8 mouse cellular contexts compared by ENCODE assay signal in the genomic region with DNA sequence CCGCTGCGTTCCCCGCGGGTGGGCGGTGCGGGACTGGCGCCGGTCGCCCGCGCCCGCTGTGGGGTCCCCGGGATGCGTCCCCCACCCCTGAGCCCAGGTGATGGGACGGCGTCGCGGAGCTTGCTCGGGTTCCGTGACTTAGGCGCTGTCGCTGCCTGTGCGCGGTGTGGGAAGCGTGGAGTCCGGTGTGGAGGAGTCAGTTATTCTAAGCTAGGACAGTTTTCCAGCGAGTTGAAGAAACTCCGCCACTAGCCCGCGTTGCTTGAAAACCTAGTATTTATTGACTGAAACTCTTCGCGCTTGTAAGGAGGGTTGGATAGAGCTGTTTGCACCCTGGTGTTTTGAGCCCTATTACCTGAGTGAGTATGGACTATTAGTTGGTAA. TPM values are rescaled to one million over a fixed set of nuclear protein-coding genes. Genes with fewer than 3 reads are reported as not detected.
DNase-seq lines count a peak whose midpoint lies in the region; ATAC-seq and TF ChIP-seq lines count a peak whose summit lies in the region.

No protein-coding gene starts in this region.

- 0 out of 2 replicates have a peak, but pooled peaks cover 4% of the 10 kb centered on the region for H3K36me3 ChIP-seq in heart, embryonic 10.5 days
- H3K36me3 ChIP-seq in hindbrain, embryonic 15.5 days: no peaks in the 10 kb centered on the region
- H3K36me3 ChIP-seq in midbrain, postnatal 0 days (ENCODE audit: insufficient read depth, low read length): no peaks in the 10 kb centered on the region

- no peaks in the 10 kb centered on the region for H3K9me3 ChIP-seq in heart, embryonic 10.5 days
- no peaks in the 10 kb centered on the region for H3K9me3 ChIP-seq in hindbrain, embryonic 15.5 days
- H3K9me3 ChIP-seq in midbrain, postnatal 0 days (ENCODE audit: low read length): no peaks in the 10 kb centered on the region

- TF ChIP-seq CTCF in midbrain, postnatal 0 days (IDR thresholded peaks at IDR 0.05): no peak

- WGBS in heart, embryonic 10.5 days: 0% methylated on average over 27 of the region's 32 CpGs
- WGBS in hindbrain, embryonic 15.5 days: under 1% methylated on average over 32 of the region's 32 CpGs
- WGBS in midbrain, postnatal 0 days: under 1% methylated on average over 29 of the region's 32 CpGs

- peak overlapping the region; percentile 94 for H3K4me2 ChIP-seq in hindbrain, embryonic 15.5 days
- H3K4me2 ChIP-seq in midbrain, postnatal 0 days (ENCODE audit: low read depth, low read length, poor library complexity, severe bottlenecking): peak overlapping the region; percentile 92

- peaks cover 18% of the 10 kb centered on the region for H3K4me1 ChIP-seq in heart, embryonic 10.5 days
- H3K4me1 ChIP-seq in hindbrain, embryonic 15.5 days (replicated peaks): peaks cover 37% of the 10 kb centered on the region
- H3K4me1 ChIP-seq in midbrain, postnatal 0 days (ENCODE audit: insufficient read depth, low read length): no peaks in the 10 kb centered on the region

- peak overlapping the region; percentile 92 for H3K4me3 ChIP-seq in heart, embryonic 10.5 days
- peak overlapping the region; percentile 68 for H3K4me3 ChIP-seq in hindbrain, embryonic 15.5 days
- H3K4me3 ChIP-seq in midbrain, postnatal 0 days (ENCODE audit: low read depth, low read length): peak overlapping the region; percentile 93

- H3K27me3 ChIP-seq in heart, embryonic 10.5 days (ENCODE audit: insufficient read depth, poor library complexity, severe bottlenecking): no peaks in the 10 kb centered on the region
- no peaks in the 10 kb centered on the region for H3K27me3 ChIP-seq in hindbrain, embryonic 15.5 days
- H3K27me3 ChIP-seq in midbrain, postnatal 0 days (ENCODE audit: insufficient read depth, low read length): no peaks in the 10 kb centered on the region

- DNase-seq in heart, embryonic 10.5 days (ENCODE audit: low spot score): no peak
- no peak for DNase-seq in heart, adult 9 months (ENCODE audit: low spot score in 2 of 2)
- DNase-seq in urinary bladder, postnatal 10 days (ENCODE audit: low spot score): peak; percentile 18
- no peak for DNase-seq in urinary bladder, postnatal 36 days (ENCODE audit: low spot score in 2 of 2)
- peak; percentile 49 for DNase-seq in midbrain, postnatal 0 days (ENCODE audit: low spot score)
- DNase-seq in adrenal gland, postnatal 25 days: no peak
- DNase-seq in kidney, postnatal 36 days: no peak

- peak overlapping the region; percentile 72 for H3K9ac ChIP-seq in hindbrain, embryonic 15.5 days
- peak overlapping the region; percentile 63 for H3K9ac ChIP-seq in midbrain, postnatal 0 days (replicated peaks; ENCODE audit: low read length, poor library complexity, severe bottlenecking)

- ATAC-seq in hindbrain, embryonic 15.5 days (ENCODE audit: low FRiP score, low read depth): peak; percentile 33
- peak; percentile 24; the same call in 1 of the 2 replicates for ATAC-seq in midbrain, postnatal 0 days (ENCODE audit: low FRiP score)

- peak overlapping the region; percentile 94 for H3K27ac ChIP-seq in heart, embryonic 10.5 days
- H3K27ac ChIP-seq in hindbrain, embryonic 15.5 days (replicated peaks): peak overlapping the region; percentile 77
- peak overlapping the region; percentile 55; the same call in 1 of the 2 replicates for H3K27ac ChIP-seq in midbrain, postnatal 0 days (ENCODE audit: low read depth, low read length)

RNA-seq across cellular contexts. Expression of a gene that starts 0.6 kb away (rescaled TPM):
- 2.9 and 4.5 TPM in 2 replicates for polyA plus RNA-seq in heart, embryonic 10.5 days (2016; fragmentation: Nextera tagmentation; extraction: Ambion mirVana)
- 2.4 and 3.0 TPM in 2 replicates for polyA plus RNA-seq in hindbrain, embryonic 15.5 days (2015; fragmentation: Nextera tagmentation; extraction: Ambion mirVana)
- 3.1 and 3.5 TPM in 2 replicates for total RNA-seq in midbrain, postnatal 0 days (2014; rRNA removed)
- 1.2 and 1.4 TPM in 2 replicates for polyA plus RNA-seq in midbrain, postnatal 0 days (2015; fragmentation: Nextera tagmentation; extraction: Ambion mirVana)
- 6.3 and 8.4 TPM in 2 replicates for total RNA-seq in adrenal gland, postnatal 25 days (2021)

RNA-seq across cellular contexts. Expression of a gene that starts 0.8 kb away (rescaled TPM):
- polyA plus RNA-seq in heart, embryonic 10.5 days (2016; fragmentation: Nextera tagmentation; extraction: Ambion mirVana): 20.6 and 26.3 TPM in 2 replicates
- 51.3 and 55.3 TPM in 2 replicates for polyA plus RNA-seq in hindbrain, embryonic 15.5 days (2015; fragmentation: Nextera tagmentation; extraction: Ambion mirVana)
- total RNA-seq in midbrain, postnatal 0 days (2014; rRNA removed): 38.2 and 57.3 TPM in 2 replicates
- 38.6 and 39.3 TPM in 2 replicates for polyA plus RNA-seq in midbrain, postnatal 0 days (2015; fragmentation: Nextera tagmentation; extraction: Ambion mirVana)
- 16.8 and 24.9 TPM in 2 replicates for total RNA-seq in adrenal gland, postnatal 25 days (2021)

Comparison
In these comparisons a context has a peak if more than half of its experiments do, and no peak if none do; other contexts are left out.
1. DNase-seq: peak in urinary bladder, postnatal 10 days (single experiment) and midbrain, postnatal 0 days (single experiment); none in heart, embryonic 10.5 days (single experiment), heart, adult 9 months (0 of 2), urinary bladder, postnatal 36 days (0 of 2), adrenal gland, postnatal 25 days (single experiment) and kidney, postnatal 36 days (0 of 2).
2. Peak in every context shown above with its lines, with median percentiles within 50 percentile points of each other: H3K27ac ChIP-seq and H3K4me3 ChIP-seq.